7 mouse cellular contexts compared by ENCODE assay signal in genomic region chr6:120294056-120294784, GRCm38 (mm10). TPM values are rescaled to one million over a fixed set of nuclear protein-coding genes. Genes with fewer than 3 reads are reported as not detected.
DNase-seq lines count a peak whose midpoint lies in the region; ATAC-seq and TF ChIP-seq lines count a peak whose summit lies in the region.

D330020A13Rik (plus strand) TSS chr6:120294364.
B4galnt3 (minus strand) TSS chr6:120294559.

- ATAC-seq in embryonic facial prominence, embryonic 11.5 days (replicated peaks; ENCODE audit: insufficient number of reproducible peaks, low FRiP score, low TSS enrichment, low read depth): peak; percentile 77
- ATAC-seq in hindbrain, embryonic 12.5 days (ENCODE audit: low FRiP score): peak; percentile 79
- ATAC-seq in lung, embryonic 16.5 days (ENCODE audit: low read depth): peak; percentile 78

- H3K9ac ChIP-seq in ES-E14 (ENCODE audit: insufficient read depth, low read depth, low read length, poor library complexity, severe bottlenecking): peak within 1 kb of the TSS; percentile 98
- H3K9ac ChIP-seq in embryonic facial prominence, embryonic 11.5 days (replicated peaks; ENCODE audit: low read length): peak within 1 kb of the TSS; percentile 58
- H3K9ac ChIP-seq in hindbrain, embryonic 12.5 days: peak within 1 kb of the TSS; percentile 69
- peak within 1 kb of the TSS; percentile 70 for H3K9ac ChIP-seq in lung, embryonic 16.5 days (ENCODE audit: low read length)

- H3K9me3 ChIP-seq in ES-E14 (ENCODE audit: control insufficient read depth, insufficient read depth, low read depth, low read length): no peaks in the 10 kb centered on the region
- H3K9me3 ChIP-seq in embryonic facial prominence, embryonic 11.5 days (replicated peaks; ENCODE audit: control insufficient read depth, low read length): no peaks in the 10 kb centered on the region
- no peaks in the 10 kb centered on the region for H3K9me3 ChIP-seq in hindbrain, embryonic 12.5 days (replicated peaks)
- no peaks in the 10 kb centered on the region for H3K9me3 ChIP-seq in lung, embryonic 16.5 days (ENCODE audit: control insufficient read depth, low read length)

- no peak within 1 kb of the TSS for H3K4me3 ChIP-seq in C2C12 (ENCODE audit: insufficient read depth, poor library complexity, severe bottlenecking)
- peak within 1 kb of the TSS; percentile 91 to 94 for H3K4me3 ChIP-seq in ES-E14 (ENCODE audit: insufficient read depth in 1 of 2, low read depth in 1 of 2, low read length in 2 of 2, poor library complexity in 1 of 2, severe bottlenecking in 1 of 2)
- peak within 1 kb of the TSS; percentile 65 for H3K4me3 ChIP-seq in embryonic facial prominence, embryonic 11.5 days (ENCODE audit: low read depth, low read length)
- H3K4me3 ChIP-seq in hindbrain, embryonic 12.5 days: peak within 1 kb of the TSS; percentile 74
- H3K4me3 ChIP-seq in lung, embryonic 16.5 days (ENCODE audit: low read length): peak within 1 kb of the TSS; percentile 71

- WGBS in embryonic facial prominence, embryonic 11.5 days: under 1% methylated on average over 73 of the region's 79 CpGs
- under 1% methylated on average over 70 of the region's 79 CpGs for WGBS in hindbrain, embryonic 12.5 days
- under 1% methylated on average over 67 of the region's 79 CpGs for WGBS in lung, embryonic 16.5 days

- peak within 1 kb of the TSS; percentile 34 for H3ac ChIP-seq in C2C12 (ENCODE audit: control insufficient read depth, insufficient read length, low read depth)

- H3K36me3 ChIP-seq in C2C12 (ENCODE audit: control insufficient read depth, insufficient read depth) (no peaks in the 10 kb centered on the region), ES-E14 (ENCODE audit: control insufficient read depth, insufficient read depth, low read length, poor library complexity, severe bottlenecking) (no peaks in the 10 kb centered on the region; the same call in 1 of the 2 replicates)
- H3K36me3 ChIP-seq in embryonic facial prominence, embryonic 11.5 days (replicated peaks; ENCODE audit: control insufficient read depth, insufficient read depth, low read depth, low read length): no peaks in the 10 kb centered on the region
- no peaks in the 10 kb centered on the region for H3K36me3 ChIP-seq in hindbrain, embryonic 12.5 days
- no peaks in the 10 kb centered on the region for H3K36me3 ChIP-seq in lung, embryonic 16.5 days (ENCODE audit: control insufficient read depth, insufficient read depth, low read length)

- in situ Hi-C loops in ES-E14 (cut with MboI; ENCODE audit: low sequenced_read_pairs in 2 of 2, unreplicated experiment in 2 of 2): no loop called here

- TF ChIP-seq CTCF in C2C12 (IDR thresholded peaks at IDR 0.05; ENCODE audit: control insufficient read depth, insufficient read depth, insufficient read length): no peak

- H3K27ac ChIP-seq in ES-E14 (ENCODE audit: insufficient read depth, low read depth, low read length, poor library complexity, severe bottlenecking): peak within 1 kb of the TSS; percentile 81
- no peak within 1 kb of the TSS for H3K27ac ChIP-seq in embryonic facial prominence, embryonic 11.5 days (replicated peaks; ENCODE audit: low read depth, low read length)
- no peak within 1 kb of the TSS for H3K27ac ChIP-seq in hindbrain, embryonic 12.5 days
- no peak within 1 kb of the TSS for H3K27ac ChIP-seq in lung, embryonic 16.5 days (ENCODE audit: low read length)

- H3K4me2 ChIP-seq in embryonic facial prominence, embryonic 11.5 days (ENCODE audit: low read depth, low read length): peak within 1 kb of the TSS; percentile 99
- H3K4me2 ChIP-seq in hindbrain, embryonic 12.5 days (replicated peaks): peak within 1 kb of the TSS; percentile 99
- H3K4me2 ChIP-seq in lung, embryonic 16.5 days (ENCODE audit: low read depth, low read length): peak within 1 kb of the TSS; percentile 98

- H3K4me1 ChIP-seq in ES-E14 (ENCODE audit: control insufficient read depth in 2 of 2, insufficient read depth in 2 of 2, low read length in 2 of 2, poor library complexity in 1 of 2): peaks cover 10 to 15% of the 10 kb centered on the region in 2 experiments
- no peaks in the 10 kb centered on the region for H3K4me1 ChIP-seq in embryonic facial prominence, embryonic 11.5 days (ENCODE audit: control insufficient read depth, insufficient read depth, low read length)
- H3K4me1 ChIP-seq in hindbrain, embryonic 12.5 days: peaks cover 7% of the 10 kb centered on the region
- H3K4me1 ChIP-seq in lung, embryonic 16.5 days (replicated peaks; ENCODE audit: control insufficient read depth, insufficient read depth, low read length): peaks cover 7% of the 10 kb centered on the region

- peaks cover 18% of the 10 kb centered on the region for H3K27me3 ChIP-seq in C2C12 (ENCODE audit: control insufficient read depth, insufficient read depth, insufficient read length)
- peaks cover 9% of the 10 kb centered on the region for H3K27me3 ChIP-seq in embryonic facial prominence, embryonic 11.5 days (ENCODE audit: control insufficient read depth, insufficient read depth, low read length)
- H3K27me3 ChIP-seq in hindbrain, embryonic 12.5 days: peaks cover 39% of the 10 kb centered on the region
- H3K27me3 ChIP-seq in lung, embryonic 16.5 days (ENCODE audit: control insufficient read depth, insufficient read depth, low read depth, low read length): peaks cover 25% of the 10 kb centered on the region

- no peak for DNase-seq in ES-E14 (ENCODE audit: low read depth, low spot score)
- DNase-seq in embryonic facial prominence, embryonic 11.5 days (ENCODE audit: low spot score): peak; percentile 64
- peak; percentile 38 to 42 for DNase-seq in layer of hippocampus, postnatal 14 days (ENCODE audit: low spot score in 2 of 2)
- DNase-seq in right cerebral cortex, adult 2 months (ENCODE audit: low spot score in 2 of 2): peak; percentile 55 to 58

- H3K79me3 ChIP-seq in C2C12 (ENCODE audit: low read depth): no peaks in the 10 kb centered on the region

- no peaks in the 10 kb centered on the region for H3K79me2 ChIP-seq in C2C12 (ENCODE audit: control insufficient read depth, insufficient read depth)

TF ChIP-seq in C2C12, 6 proteins besides CTCF, POLR2A, EP300 and RAD21:
- no peak for TF ChIP-seq MAX (IDR thresholded peaks at IDR 0.05)
- no peak for TF ChIP-seq FOSL1 (IDR thresholded peaks at IDR 0.05; ENCODE audit: insufficient read depth, low read length, poor library complexity, severe bottlenecking)
- no peak for TF ChIP-seq MYOD1 (IDR thresholded peaks at IDR 0.05; ENCODE audit: control insufficient read depth, insufficient read length, low read depth)
- TF ChIP-seq MYOG (IDR thresholded peaks at IDR 0.05; ENCODE audit: control insufficient read depth, extremely low read depth, insufficient read length): no peak
- no peak for TF ChIP-seq CEBPB (IDR thresholded peaks at IDR 0.05; ENCODE audit: low read depth)
- no peak for TF ChIP-seq USF1 (IDR thresholded peaks at IDR 0.05; ENCODE audit: low read depth)
TF ChIP-seq in C2C12: peak in this region for 0.

TF ChIP-seq in ES-E14, 5 proteins besides CTCF, POLR2A, EP300 and RAD21:
- TF ChIP-seq ZC3H11A (IDR thresholded peaks at IDR 0.05; ENCODE audit: borderline replicate concordance, low read depth, low read length) (no peak), CHD2 (IDR thresholded peaks at IDR 0.05; ENCODE audit: low read depth, low read length) (no peak), MAFK (IDR thresholded peaks at IDR 0.05; ENCODE audit: insufficient read depth, low read depth, low read length) (no peak), HCFC1 (IDR thresholded peaks at IDR 0.05; ENCODE audit: borderline replicate concordance, insufficient read depth, low read length) (no peak), ZNF384 (IDR thresholded peaks at IDR 0.05; ENCODE audit: low read depth, low read length) (no peak)
TF ChIP-seq in ES-E14: peak in this region for 0.

RNA-seq across cellular contexts. Expression of gene D330020A13Rik, which starts in this region (rescaled TPM):
- polyA plus RNA-seq in C2C12 (2012; fragmentation: generic; extraction: Trizol): 0.26 TPM
- 4.4 and 9.8 TPM in 2 replicates for total RNA-seq in ES-E14 (2012; rRNA removed)
- polyA plus RNA-seq in embryonic facial prominence, embryonic 11.5 days (2014; fragmentation: Nextera tagmentation; extraction: Ambion mirVana): 0.20 TPM in 1 of 2 replicates, not detected in the other
- 0.65 and 0.81 TPM in 2 replicates for polyA plus RNA-seq in hindbrain, embryonic 12.5 days (2016; fragmentation: Nextera tagmentation; extraction: Ambion mirVana)
- not detected for total RNA-seq in layer of hippocampus, postnatal 14 days (2021)
- polyA plus RNA-seq in lung, embryonic 16.5 days (2015; fragmentation: Nextera tagmentation; extraction: Ambion mirVana): 0.33 TPM in 1 of 2 replicates, not detected in the other

RNA-seq across cellular contexts. Expression of gene B4galnt3, which starts in this region (rescaled TPM):
- polyA plus RNA-seq in C2C12 (2012; fragmentation: generic; extraction: Trizol): 0.33 TPM
- 34.1 and 64.9 TPM in 2 replicates for total RNA-seq in ES-E14 (2012; rRNA removed)
- 0.18 TPM in 2 replicates for polyA plus RNA-seq in embryonic facial prominence, embryonic 11.5 days (2014; fragmentation: Nextera tagmentation; extraction: Ambion mirVana)
- polyA plus RNA-seq in hindbrain, embryonic 12.5 days (2016; fragmentation: Nextera tagmentation; extraction: Ambion mirVana): 0.66 and 1.2 TPM in 2 replicates
- under 1 TPM; 0.81 to 0.88 TPM for total RNA-seq in layer of hippocampus, postnatal 14 days (2021)
- 0.25 and 0.36 TPM in 2 replicates for polyA plus RNA-seq in lung, embryonic 16.5 days (2015; fragmentation: Nextera tagmentation; extraction: Ambion mirVana)

Comparison
In these comparisons a context has a peak if more than half of its experiments do, and no peak if none do; other contexts are left out.
1. RNA of gene B4galnt3 (total RNA-seq): 34.1 to 64.9 TPM in ES-E14; 0.81 to 0.88 TPM in layer of hippocampus, postnatal 14 days; every median in the first group is over 10 times any median in the second.
2. Peak in DNase-seq, ATAC-seq, H3K4me3 ChIP-seq, H3K9ac ChIP-seq and H3K4me2 ChIP-seq in embryonic facial prominence, embryonic 11.5 days; RNA of the genes that start here not detected or under 1 TPM.
3. Peak in DNase-seq in layer of hippocampus, postnatal 14 days; RNA of the genes that start here not detected or under 1 TPM.
4. Peak in ATAC-seq, H3K4me3 ChIP-seq, H3K9ac ChIP-seq and H3K4me2 ChIP-seq in lung, embryonic 16.5 days; RNA of the genes that start here not detected or under 1 TPM.
5. Peak in every context shown above with its lines, with median percentiles within 50 percentile points of each other: H3K9ac ChIP-seq, ATAC-seq and H3K4me2 ChIP-seq.